Mouse (Mus musculus): ENCODE measurements around the gene Exd1. TPM values are rescaled to one million over a fixed set of nuclear protein-coding genes. Genes with fewer than 3 reads are reported as not detected.

Gene Exd1
- polyA plus RNA-seq, 2 experiments, result 0.12 to 0.14 TPM

DNA sequence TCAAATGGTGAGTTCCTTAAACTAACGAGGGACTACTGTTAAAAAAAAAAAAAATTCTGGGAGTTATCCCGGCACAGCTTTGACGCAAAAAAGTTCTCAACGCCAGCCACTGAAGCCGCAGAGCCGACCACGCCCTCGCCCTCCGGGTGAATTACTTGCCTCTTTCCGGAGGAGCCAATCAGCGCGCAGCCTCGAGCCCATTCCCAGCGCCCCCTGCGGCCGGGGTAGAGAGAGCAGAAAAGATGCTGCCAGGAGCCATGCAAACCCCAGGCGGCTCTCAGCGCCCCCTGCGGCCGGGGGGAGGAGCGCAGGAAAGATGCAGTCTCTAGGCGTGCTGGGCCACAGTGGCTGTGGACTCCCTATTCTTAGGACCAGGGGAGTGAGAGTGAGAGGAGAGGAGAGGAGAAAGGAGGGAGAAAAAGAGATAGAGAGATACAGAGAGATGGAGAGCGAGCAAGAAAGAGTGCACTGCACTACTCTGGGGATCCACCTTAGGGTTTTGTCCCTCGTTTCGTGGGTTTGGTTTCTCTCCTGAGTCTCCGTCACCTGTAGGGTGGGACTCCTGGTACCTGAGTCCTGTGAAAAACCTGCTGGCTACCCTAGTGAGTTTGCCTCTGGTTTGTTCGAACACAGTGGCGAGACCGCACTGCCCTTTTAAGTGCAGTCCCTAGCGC, 442 bp downstream of the Exd1 start:
- DNase-seq (ENCODE audit: low read depth in 3 of 3, low spot score in 3 of 3), result peak; percentile 86 to 91 (median 88)
- Histone ChIP-seq H3K27ac (peak overlapping the region; percentile 87), H3K4me3 (ENCODE audit: insufficient read depth in 1 of 2, low read depth in 2 of 2, low read length in 2 of 2) (peak overlapping the region; percentile 72 to 86), H3K27me3 (ENCODE audit: control insufficient read depth, insufficient read depth, low read length) (no peaks in the 10 kb centered on the region), H3K4me1 (replicated peaks; ENCODE audit: control insufficient read depth in 2 of 2, insufficient read depth in 2 of 2, low read length in 1 of 2) (peaks cover 14 to 16% of the 10 kb centered on the region in 2 experiments), H3K4me2 (ENCODE audit: low read depth) (peak overlapping the region; percentile 84), H3K36me3 (replicated peaks; ENCODE audit: control insufficient read depth, insufficient read depth, low read depth) (no peaks in the 10 kb centered on the region), H3K9ac (replicated peaks) (peak overlapping the region; percentile 72), H3K9me3 (ENCODE audit: control insufficient read depth, low read length) (no peaks in the 10 kb centered on the region)
- WGBS (ENCODE audit: insufficient replicate concordance), result under 1% methylated on average over 30 of the region's 30 CpGs
- ATAC-seq (ENCODE audit: insufficient read depth), result peak; percentile 81
- TF ChIP-seq CTCF (IDR thresholded peaks at IDR 0.05; ENCODE audit: low read depth) (peak; percentile 99), EP300 (IDR thresholded peaks at IDR 0.05; ENCODE audit: low read depth) (no peak)

DNA sequence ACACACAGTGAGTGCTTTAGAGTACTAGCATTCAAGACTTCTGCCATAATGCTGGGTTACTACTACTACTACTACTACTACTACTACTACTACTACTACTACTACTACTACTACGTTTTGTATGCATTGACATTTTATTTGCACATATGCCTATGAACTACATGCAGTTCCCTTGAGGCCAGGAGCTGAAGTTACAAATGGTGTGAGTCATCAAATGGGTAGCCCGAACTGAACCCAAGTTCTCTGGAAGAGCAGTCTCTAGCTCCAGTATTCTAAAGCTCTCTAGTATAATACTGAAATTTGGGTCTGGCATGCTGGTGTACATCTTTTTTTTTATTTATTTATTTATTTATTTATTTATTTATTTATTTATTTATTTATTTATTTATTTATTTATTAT, 3.8 kb downstream of the Exd1 start:
- Histone ChIP-seq H3K4me3 (ENCODE audit: insufficient read depth in 1 of 2, low read depth in 2 of 2, low read length in 2 of 2) (no peak overlapping the region), H3K9ac (replicated peaks) (no peak overlapping the region), H3K27ac (no peak overlapping the region), H3K36me3 (replicated peaks; ENCODE audit: control insufficient read depth, insufficient read depth, low read depth) (no peaks in the 10 kb centered on the region), H3K27me3 (ENCODE audit: control insufficient read depth, insufficient read depth, low read length) (no peaks in the 10 kb centered on the region), H3K4me2 (ENCODE audit: low read depth) (no peak overlapping the region), H3K4me1 (replicated peaks; ENCODE audit: control insufficient read depth in 2 of 2, insufficient read depth in 2 of 2, low read length in 1 of 2) (peaks cover 2 to 4% of the 10 kb centered on the region in 2 experiments), H3K9me3 (ENCODE audit: control insufficient read depth, low read length) (no peaks in the 10 kb centered on the region)
- ATAC-seq (ENCODE audit: insufficient read depth) (no peak), DNase-seq (ENCODE audit: low read depth in 3 of 3, low spot score in 3 of 3) (no peak)
- no peak for TF ChIP-seq CTCF (IDR thresholded peaks at IDR 0.05; ENCODE audit: low read depth)
- WGBS (ENCODE audit: insufficient replicate concordance), result 58% methylated on average over 2 of the region's 2 CpGs

DNA sequence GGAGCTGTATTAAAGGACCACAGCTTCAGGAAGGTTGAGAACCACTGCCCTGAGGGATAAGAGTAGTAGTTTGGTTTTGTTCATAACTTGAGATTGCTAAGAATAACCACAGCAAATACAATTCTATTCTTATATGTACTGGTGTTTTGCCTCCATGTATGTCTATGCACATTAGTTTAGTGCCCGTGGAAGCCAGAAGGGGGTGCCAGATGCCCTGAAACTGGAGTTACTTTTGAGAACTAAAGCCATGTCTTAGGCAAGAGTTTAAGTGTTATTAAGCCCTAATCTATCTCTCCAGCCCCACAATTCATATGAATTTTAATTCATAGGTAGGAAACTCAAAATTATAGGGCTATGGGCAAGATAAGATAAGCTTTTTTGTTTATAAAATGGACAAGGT, 5.3 kb downstream of the Exd1 start:
- no peaks in the 10 kb centered on the region for H3K9me3 ChIP-seq (ENCODE audit: control insufficient read depth, low read length)
- no peaks in the 10 kb centered on the region for H3K36me3 ChIP-seq (replicated peaks; ENCODE audit: control insufficient read depth, insufficient read depth, low read depth)
- no peak for ATAC-seq (ENCODE audit: insufficient read depth)
- H3K4me3 ChIP-seq (ENCODE audit: insufficient read depth in 1 of 2, low read depth in 2 of 2, low read length in 2 of 2), result no peak overlapping the region
- H3K4me1 ChIP-seq (replicated peaks; ENCODE audit: control insufficient read depth in 2 of 2, insufficient read depth in 2 of 2, low read length in 1 of 2), result no peaks in the 10 kb centered on the region; a peak in 2 of 4 replicates
- DNase-seq (ENCODE audit: low read depth in 3 of 3, low spot score in 3 of 3), result peak in 1 of 3 experiments; percentile 24
- H3K27ac ChIP-seq, result no peak overlapping the region
- H3K9ac ChIP-seq (replicated peaks), result no peak overlapping the region
- H3K4me2 ChIP-seq (ENCODE audit: low read depth), result no peak overlapping the region
- WGBS (ENCODE audit: insufficient replicate concordance), result 21% methylated on average over 1 of the region's 1 CpGs
- H3K27me3 ChIP-seq (ENCODE audit: control insufficient read depth, insufficient read depth, low read length), result no peaks in the 10 kb centered on the region
- TF ChIP-seq EP300 (IDR thresholded peaks at IDR 0.05; ENCODE audit: low read depth) (no peak), CTCF (IDR thresholded peaks at IDR 0.05; ENCODE audit: low read depth) (peak; percentile 66)

DNA sequence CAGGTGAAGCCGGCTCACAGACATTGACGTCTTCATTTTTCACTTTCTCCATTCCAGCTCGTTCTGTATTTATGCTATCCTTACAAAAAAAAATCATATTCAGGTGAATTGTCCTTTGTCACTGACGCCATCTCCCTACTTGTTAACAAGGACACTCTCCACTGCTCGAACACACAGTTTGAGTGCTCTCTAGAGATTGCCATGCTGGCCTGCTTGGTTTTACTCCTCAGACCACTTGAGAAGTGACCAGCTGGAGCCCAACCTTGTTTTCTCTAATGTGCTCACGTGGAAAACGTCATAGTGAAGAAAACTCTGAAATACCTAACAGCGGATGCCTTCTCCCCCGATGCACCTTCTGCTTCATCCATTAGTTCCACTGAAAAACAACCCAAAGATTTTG, 8.6 kb downstream of the Exd1 start:
- no peak for DNase-seq (ENCODE audit: low read depth in 3 of 3, low spot score in 3 of 3)
- whole genome bisulfite sequencing (ENCODE audit: insufficient replicate concordance), result 72% methylated on average over 9 of the region's 9 CpGs
- ATAC-seq (ENCODE audit: insufficient read depth), result no peak

DNA sequence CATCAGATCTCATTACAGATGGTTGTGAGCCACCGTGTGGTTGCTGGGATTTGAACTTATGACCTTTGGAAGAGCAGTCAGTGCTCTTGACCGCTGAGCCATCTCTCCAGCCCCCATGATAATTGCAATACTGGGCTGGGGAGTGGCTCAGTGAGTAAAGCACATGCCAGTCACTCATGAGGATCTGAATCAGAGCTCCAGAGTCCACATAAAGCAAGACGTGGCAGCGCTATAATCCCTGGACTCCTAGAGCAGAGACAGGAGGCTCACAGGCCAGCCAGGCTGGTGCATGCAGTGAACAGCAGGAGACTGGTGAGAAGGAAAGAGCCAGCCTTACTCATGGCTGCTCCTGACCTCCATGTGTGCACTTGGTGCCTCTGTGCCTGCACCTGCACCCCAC, 22.0 kb downstream of the Exd1 start:
- no peak overlapping the region for H3K9ac ChIP-seq (replicated peaks)
- no peaks in the 10 kb centered on the region for H3K9me3 ChIP-seq (ENCODE audit: control insufficient read depth, low read length)
- TF ChIP-seq CTCF (IDR thresholded peaks at IDR 0.05; ENCODE audit: low read depth) (no peak), EP300 (IDR thresholded peaks at IDR 0.05; ENCODE audit: low read depth) (no peak)
- no peaks in the 10 kb centered on the region for H3K27me3 ChIP-seq (ENCODE audit: control insufficient read depth, insufficient read depth, low read length)
- no peak for DNase-seq (ENCODE audit: low read depth in 3 of 3, low spot score in 3 of 3)
- no peak overlapping the region for H3K4me2 ChIP-seq (ENCODE audit: low read depth)
- H3K27ac ChIP-seq, result no peak overlapping the region
- no peak for ATAC-seq (ENCODE audit: insufficient read depth)
- 67% methylated on average over 4 of the region's 4 CpGs for WGBS (ENCODE audit: insufficient replicate concordance)
- H3K36me3 ChIP-seq (replicated peaks; ENCODE audit: control insufficient read depth, insufficient read depth, low read depth), result no peaks in the 10 kb centered on the region
- no peaks in the 10 kb centered on the region for H3K4me1 ChIP-seq (replicated peaks; ENCODE audit: control insufficient read depth in 2 of 2, insufficient read depth in 2 of 2, low read length in 1 of 2)
- H3K4me3 ChIP-seq (ENCODE audit: insufficient read depth in 1 of 2, low read depth in 2 of 2, low read length in 2 of 2), result no peak overlapping the region

More for the DNA sequence above, 8.6 kb downstream of the Exd1 start:
- TF ChIP-seq EP300 (IDR thresholded peaks at IDR 0.05; ENCODE audit: low read depth) (no peak), CTCF (IDR thresholded peaks at IDR 0.05; ENCODE audit: low read depth) (no peak)
- H3K9ac ChIP-seq (replicated peaks), result no peak overlapping the region
- H3K27me3 ChIP-seq (ENCODE audit: control insufficient read depth, insufficient read depth, low read length), result no peaks in the 10 kb centered on the region
- no peaks in the 10 kb centered on the region for H3K9me3 ChIP-seq (ENCODE audit: control insufficient read depth, low read length)
- H3K36me3 ChIP-seq (replicated peaks; ENCODE audit: control insufficient read depth, insufficient read depth, low read depth), result no peaks in the 10 kb centered on the region
- H3K4me3 ChIP-seq (ENCODE audit: insufficient read depth in 1 of 2, low read depth in 2 of 2, low read length in 2 of 2), result no peak overlapping the region
- H3K4me2 ChIP-seq (ENCODE audit: low read depth), result no peak overlapping the region
- no peaks in the 10 kb centered on the region for H3K4me1 ChIP-seq (replicated peaks; ENCODE audit: control insufficient read depth in 2 of 2, insufficient read depth in 2 of 2, low read length in 1 of 2)
- H3K27ac ChIP-seq, result no peak overlapping the region

All from liver, embryonic 14.5 days (tissue).